Mouse (Mus musculus): Measurements from ENCODE around the gene Ago3. TPM values are rescaled to one million over a fixed set of nuclear protein-coding genes. Genes with fewer than 3 reads are reported as not detected.

Ago3 gene
- 29.1 TPM for polyA plus RNA-seq (2017; shearing (Covaris generic))

DNA sequence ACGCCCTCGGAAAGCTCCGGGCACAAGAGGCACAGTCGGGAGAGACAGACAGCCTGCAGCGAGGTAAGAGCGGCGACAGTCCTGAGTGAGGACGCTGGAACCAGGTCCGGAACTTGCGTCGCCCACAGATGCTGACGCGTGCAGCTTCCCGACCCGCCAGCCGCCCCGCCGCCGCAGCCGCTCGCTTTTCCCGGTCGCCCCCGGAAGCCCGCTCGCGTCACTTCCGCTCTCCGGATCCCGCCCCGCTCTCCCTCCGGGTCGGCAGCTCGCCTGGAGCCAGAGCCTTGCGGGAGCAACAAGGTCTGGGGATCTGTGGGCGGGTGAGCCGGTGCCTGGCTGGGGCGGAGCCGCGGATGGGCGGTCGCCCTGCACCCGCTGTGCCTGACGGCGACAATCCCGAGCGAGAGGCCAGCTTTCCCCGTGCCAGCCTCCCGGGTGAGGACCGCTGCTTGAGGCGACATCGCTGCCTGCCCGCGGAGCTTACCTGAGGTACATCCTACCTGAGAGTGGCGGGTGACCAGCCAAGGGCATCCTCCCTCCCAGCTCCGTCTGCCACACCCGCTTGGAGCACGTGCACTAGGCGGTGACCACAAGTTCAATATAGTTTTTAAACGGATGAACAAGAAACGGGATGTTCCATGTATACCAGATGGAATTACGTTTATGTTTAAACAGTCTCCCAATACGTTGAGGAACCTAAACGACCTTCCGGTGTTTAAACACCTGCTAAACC, at the start of gene Ago3:
Gene Ago3 (minus strand): TSS at position 210 of the 733 bp plus-strand sequence.

DNA sequence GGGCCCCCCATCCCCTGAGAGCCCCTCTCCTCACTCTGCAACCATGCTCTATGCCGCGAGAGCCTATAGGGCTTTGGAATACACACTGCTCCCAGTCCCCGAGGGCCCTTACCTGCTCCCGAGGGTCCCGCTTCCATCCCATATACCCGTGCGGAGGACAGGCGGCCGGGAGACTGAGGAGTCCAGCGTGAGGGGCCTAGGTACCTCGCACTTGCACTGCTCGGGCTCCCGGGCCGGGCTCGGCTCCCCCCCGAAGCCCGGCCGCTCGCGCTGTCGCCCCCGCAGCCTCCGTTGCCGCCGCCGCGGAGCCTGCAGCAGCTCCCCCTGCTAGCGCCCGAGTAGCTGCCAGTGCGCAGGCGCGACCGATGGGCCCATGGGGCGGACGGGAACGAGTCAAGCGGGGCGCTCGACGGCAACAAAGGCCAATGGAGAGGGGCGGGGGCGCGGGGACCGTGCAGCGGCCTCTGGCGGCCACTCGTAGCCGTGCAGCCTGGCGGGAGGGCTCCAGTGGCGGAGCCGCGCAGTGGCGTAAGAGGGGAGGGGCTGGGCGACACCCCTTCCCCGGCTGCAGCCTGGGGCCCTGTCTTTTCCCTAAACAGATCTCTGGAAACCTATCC, 39.0 kb upstream of the Ago3 start, which contains the start of gene Ago1:
Gene Ago1 (minus strand): TSS at position 299 of the 617 bp plus-strand sequence.

DNA sequence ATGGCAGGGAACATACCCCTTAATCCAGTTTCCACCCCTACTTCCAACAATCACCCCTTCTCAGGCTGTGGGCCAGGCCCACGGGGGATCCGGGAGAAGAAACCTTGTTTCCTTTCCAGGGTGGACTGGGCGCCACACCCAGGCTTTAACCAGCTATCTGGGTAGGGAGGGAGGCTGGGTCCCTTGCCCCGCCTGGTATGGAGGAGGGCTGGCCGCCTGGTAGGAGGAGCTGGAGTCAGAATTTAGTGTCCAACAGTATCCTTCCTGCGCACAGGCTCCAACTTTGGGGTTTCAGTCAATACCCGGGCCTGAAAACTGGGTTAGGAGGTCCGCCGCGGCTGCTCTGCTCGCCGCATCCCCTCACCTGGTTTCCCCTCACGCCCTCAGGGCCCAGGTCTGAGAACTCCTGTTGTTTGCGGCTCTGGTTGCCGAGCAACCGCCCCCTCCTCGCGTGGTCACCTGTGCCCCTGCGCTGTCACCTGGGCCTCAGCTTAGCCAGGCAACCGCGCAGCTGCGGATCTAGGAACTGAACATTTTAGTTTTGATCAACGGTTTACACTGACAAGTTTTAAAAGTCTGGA, 104.0 kb downstream of the Ago3 start, which contains the start of gene Tekt2:
Gene Tekt2 (minus strand): TSS at position 408 of the 581 bp plus-strand sequence.

DNA sequence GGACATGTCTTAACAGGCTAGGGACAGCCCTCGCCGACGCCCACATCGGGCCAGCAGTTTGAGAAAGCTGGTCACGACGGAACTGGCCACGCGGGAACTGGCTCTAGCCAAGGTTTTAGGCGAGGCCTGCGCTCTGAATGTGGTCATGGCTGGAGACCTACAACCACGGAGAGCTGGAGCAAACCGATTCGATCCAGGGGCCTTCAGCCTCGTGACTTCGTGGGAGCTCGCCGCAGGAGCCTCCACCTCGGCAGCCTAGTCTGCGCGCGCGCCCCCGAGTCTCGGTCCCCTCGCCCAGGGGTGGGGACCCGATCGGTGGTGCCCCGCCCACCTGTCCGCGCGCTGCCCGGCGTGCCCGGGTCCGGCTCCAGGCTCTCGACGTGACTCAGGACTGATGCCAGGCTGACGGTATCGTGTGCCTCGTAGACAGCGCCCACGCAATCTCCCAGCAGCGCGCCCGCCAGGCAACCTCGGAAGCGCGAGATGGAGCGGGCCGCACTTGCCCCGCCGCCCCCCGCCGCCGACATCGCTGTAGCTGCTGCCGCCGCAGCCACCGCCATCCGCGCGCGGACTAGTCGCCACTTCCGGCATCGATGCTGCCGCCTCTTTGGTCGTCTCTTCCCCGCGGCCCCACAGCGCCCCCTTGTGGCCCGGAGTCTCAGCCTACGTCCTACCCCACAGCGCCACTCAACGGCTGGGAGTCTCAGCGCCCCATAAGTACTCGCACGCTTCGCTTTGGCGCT, 108.1 kb downstream of the Ago3 start, which contains the start of gene Adprhl2:
Gene Adprhl2 (minus strand): TSS at position 593 of the 743 bp plus-strand sequence.

DNA sequence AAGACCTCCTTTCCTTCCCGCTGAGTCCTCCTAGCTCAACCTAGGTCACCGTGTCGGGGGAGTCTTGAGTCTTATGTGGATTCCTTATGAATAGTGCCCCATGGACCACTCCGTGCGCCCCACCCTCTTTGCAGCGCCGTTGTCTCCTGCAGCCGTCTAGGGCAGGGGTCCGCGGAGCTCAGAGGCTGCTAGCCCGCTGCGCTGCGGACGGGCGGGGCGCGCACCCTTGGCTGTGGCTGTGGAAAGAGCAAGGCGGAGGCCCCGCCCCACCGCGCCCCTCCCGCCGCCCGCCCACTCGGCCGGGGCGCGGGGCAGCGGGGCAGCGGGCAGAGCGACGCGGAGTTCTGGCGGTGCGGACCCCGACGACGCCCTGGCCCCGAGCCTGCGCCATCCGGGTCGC, 142.9 kb downstream of the Ago3 start, which contains the start of gene Col8a2:
Gene Col8a2 (plus strand): TSS at position 302 of the 400 bp plus-strand sequence.

Other genes with a start within 250 kb of the Ago3 start
- 221 TPM for gene Thrap3, start 226.8 kb downstream of the Ago3 start, polyA plus RNA-seq (2017; shearing (Covaris generic))
- gene Map7d1, start 173.2 kb downstream of the Ago3 start, polyA plus RNA-seq (2017; shearing (Covaris generic)): 44.2 TPM
- gene Trappc3, start 167.2 kb downstream of the Ago3 start, polyA plus RNA-seq (2017; shearing (Covaris generic)): 65.2 TPM
- gene Col8a2, start 142.8 kb downstream of the Ago3 start, polyA plus RNA-seq (2017; shearing (Covaris generic)): not detected
- 43.0 TPM for gene Adprhl2, start 107.9 kb downstream of the Ago3 start, polyA plus RNA-seq (2017; shearing (Covaris generic))
- not detected for gene Tekt2, start 103.9 kb downstream of the Ago3 start, polyA plus RNA-seq (2017; shearing (Covaris generic))
- gene Ago1, start 39.0 kb upstream of the Ago3 start, polyA plus RNA-seq (2017; shearing (Covaris generic)): 4.5 TPM
- 0.18 TPM for gene Ago4, start 103.9 kb upstream of the Ago3 start, polyA plus RNA-seq (2017; shearing (Covaris generic))
- 0.49 TPM for gene Clspn, start 127.4 kb upstream of the Ago3 start, polyA plus RNA-seq (2017; shearing (Covaris generic))
- gene 5730409E04Rik, start 180.3 kb upstream of the Ago3 start, polyA plus RNA-seq (2017; shearing (Covaris generic)): not detected
- gene Psmb2, start 248.1 kb upstream of the Ago3 start, polyA plus RNA-seq (2017; shearing (Covaris generic)): 190 TPM

Measured in effector memory CD4-positive, alpha-beta T cell, adult 7 months (primary cell).